Comparison of ENCODE assay signal across 8 mouse cellular contexts in the genomic region with DNA sequence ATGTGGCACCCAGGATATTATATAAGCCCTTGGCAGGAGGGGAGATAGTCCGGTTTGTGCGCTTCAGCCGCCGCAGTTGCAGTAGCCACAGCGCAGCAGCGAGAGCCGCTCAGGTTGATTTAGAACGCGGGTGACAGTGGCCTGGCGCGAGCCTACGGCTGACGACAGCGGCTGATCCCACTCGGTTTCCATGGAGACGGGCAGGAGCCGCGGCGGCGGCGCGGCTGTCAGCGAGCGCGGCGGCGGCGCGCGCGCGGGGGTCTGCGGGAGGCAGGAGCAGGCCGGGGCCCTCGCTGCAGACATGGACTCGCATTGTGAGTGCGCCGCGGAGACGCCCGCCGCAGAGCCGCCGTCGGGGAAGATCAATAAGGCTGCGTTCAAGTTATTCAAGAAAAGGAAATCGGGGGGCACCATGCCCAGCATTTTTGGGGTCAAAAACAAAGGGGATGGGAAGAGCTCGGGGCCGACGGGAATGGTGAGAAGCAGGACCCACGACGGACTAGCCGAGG. TPM values are rescaled to one million over a fixed set of nuclear protein-coding genes. Genes with fewer than 3 reads are reported as not detected.
DNase-seq lines count a peak whose midpoint lies in the region; ATAC-seq and TF ChIP-seq lines count a peak whose summit lies in the region.

No protein-coding gene starts in this region.

- peak overlapping the region; percentile 86 for H3K4me2 ChIP-seq in forebrain, postnatal 0 days (ENCODE audit: low read depth)
- peak overlapping the region; percentile 99 for H3K4me2 ChIP-seq in intestine, embryonic 15.5 days (replicated peaks)

- intact Hi-C loops in left cerebral cortex, postnatal 25 days (cut with DNase I): loop anchor here (1.0 to 5.0 kb wide), 3 partner anchors 36 to 111 kb away; a partner anchor contains a TSS

- peak overlapping the region; percentile 99 for H3K9ac ChIP-seq in forebrain, postnatal 0 days
- peak overlapping the region; percentile 60 for H3K9ac ChIP-seq in intestine, embryonic 15.5 days

- 2% methylated on average over 53 of the region's 53 CpGs for WGBS in forebrain, postnatal 0 days
- WGBS in intestine, embryonic 15.5 days: under 1% methylated on average over 53 of the region's 53 CpGs
- under 1% methylated on average over 53 of the region's 53 CpGs for WGBS in small intestine, adult 2 months

- DNase-seq in adrenal gland, adult (ENCODE audit: inconsistent age in 2 of 2, low spot score in 1 of 2): peak; percentile 87 to 93
- DNase-seq in cerebellum, adult 18-20 months: peak; percentile 92 to 94
- DNase-seq in forebrain, postnatal 0 days: peak; percentile 95
- peak; percentile 91 to 96 for DNase-seq in left cerebral cortex, postnatal 25 days (ENCODE audit: low spot score in 2 of 2)
- DNase-seq in mesoderm, embryonic 11.5 days (ENCODE audit: low read depth, low spot score): peak; percentile 89

- peak overlapping the region; percentile 97 for H3K27ac ChIP-seq in forebrain, postnatal 0 days (ENCODE audit: low read depth, low read length)
- H3K27ac ChIP-seq in intestine, embryonic 15.5 days: no peak overlapping the region
- no peak overlapping the region for H3K27ac ChIP-seq in small intestine, adult 2 months (ENCODE audit: insufficient read depth, low read depth, low read length)

- ATAC-seq in forebrain, postnatal 0 days: peak; percentile 95
- peak; percentile 81 for ATAC-seq in intestine, embryonic 15.5 days
- ATAC-seq in erythroid progenitor cell, adult 5-6 weeks (replicated peaks; ENCODE audit: low FRiP score, poor library complexity, severe bottlenecking): no peak

- H3K27me3 ChIP-seq in forebrain, postnatal 0 days (ENCODE audit: insufficient read depth, low read length): no peaks in the 10 kb centered on the region
- H3K27me3 ChIP-seq in intestine, embryonic 15.5 days (replicated peaks): peaks cover 22% of the 10 kb centered on the region
- H3K27me3 ChIP-seq in small intestine, adult 2 months (ENCODE audit: control insufficient read depth, insufficient read depth, low read length): peaks cover 19% of the 10 kb centered on the region

- TF ChIP-seq CTCF in forebrain, postnatal 0 days (IDR thresholded peaks at IDR 0.05; ENCODE audit: low read depth): no peak
- TF ChIP-seq CTCF in small intestine, adult 2 months (IDR thresholded peaks at IDR 0.05; ENCODE audit: extremely low read depth, insufficient read length, insufficient replicate concordance, low read depth, low read length): no peak

- TF ChIP-seq POLR2A in small intestine, adult 2 months (IDR thresholded peaks at IDR 0.05; ENCODE audit: low read depth, low read length): no peak

- peak overlapping the region; percentile 87 for H3K4me3 ChIP-seq in forebrain, postnatal 0 days (ENCODE audit: low read depth, low read length)
- H3K4me3 ChIP-seq in intestine, embryonic 15.5 days (replicated peaks): peak overlapping the region; percentile 60
- peak overlapping the region; percentile 62 for H3K4me3 ChIP-seq in small intestine, adult 2 months (ENCODE audit: low read depth, low read length)

- H3K4me1 ChIP-seq in forebrain, postnatal 0 days (ENCODE audit: insufficient read depth): peaks cover 26% of the 10 kb centered on the region
- H3K4me1 ChIP-seq in intestine, embryonic 15.5 days (replicated peaks): 0 out of 2 replicates have a peak, but pooled peaks cover 8% of the 10 kb centered on the region
- peaks cover 6% of the 10 kb centered on the region for H3K4me1 ChIP-seq in small intestine, adult 2 months (ENCODE audit: control insufficient read depth, insufficient read depth, insufficient read length, low read length)

- no peaks in the 10 kb centered on the region for H3K9me3 ChIP-seq in forebrain, postnatal 0 days (ENCODE audit: low read length)
- H3K9me3 ChIP-seq in intestine, embryonic 15.5 days: no peaks in the 10 kb centered on the region

- no peaks in the 10 kb centered on the region for H3K36me3 ChIP-seq in forebrain, postnatal 0 days (ENCODE audit: insufficient read depth)
- H3K36me3 ChIP-seq in intestine, embryonic 15.5 days: no peaks in the 10 kb centered on the region
- H3K36me3 ChIP-seq in small intestine, adult 2 months (ENCODE audit: control insufficient read depth, insufficient read depth, low read length): no peaks in the 10 kb centered on the region

RNA-seq across cellular contexts. Expression of a gene that starts 5.1 kb away (rescaled TPM):
- 31.6 and 42.2 TPM in 2 replicates for total RNA-seq in forebrain, postnatal 0 days (2014; rRNA removed)
- polyA plus RNA-seq in forebrain, postnatal 0 days (2015; fragmentation: Nextera tagmentation; extraction: Ambion mirVana): 14.4 and 28.7 TPM in 2 replicates
- polyA plus RNA-seq in intestine, embryonic 15.5 days (2015; fragmentation: Nextera tagmentation; extraction: Ambion mirVana): 1.5 TPM in 2 replicates
- total RNA-seq in left cerebral cortex, postnatal 25 days (2021): 10 to 100 TPM; 37.3 to 38.0 TPM
- polyA plus RNA-seq in small intestine, adult 2 months (2012; rRNA removed): 0.18 TPM in 1 of 2 replicates, not detected in the other
- 0.36 and 0.42 TPM in 2 replicates for total RNA-seq in erythroid progenitor cell, adult 5-6 weeks (2015; ENCODE audit: low replicate concordance)
- total RNA-seq in erythroid progenitor cell, adult 5-6 weeks (2017; ENCODE audit: low replicate concordance): 0.08 and 0.13 TPM in 2 replicates

Comparison
In these comparisons a context has a peak if more than half of its experiments do, and no peak if none do; other contexts are left out.
1. RNA of a gene that starts 5.1 kb away (total RNA-seq): 31.6 to 42.2 TPM in forebrain, postnatal 0 days and 37.3 to 38.0 TPM in left cerebral cortex, postnatal 25 days; 0.08 to 0.42 TPM in erythroid progenitor cell, adult 5-6 weeks; every median in the first group is over 10 times any median in the second.
2. Peak in every context shown above with its lines, with median percentiles within 50 percentile points of each other: DNase-seq and H3K4me3 ChIP-seq.